In genomic region chr8:97130827-97131226, GRCm38 (mm10) we compare ENCODE assay signal across 17 mouse cellular contexts.
"Had no signal": no experiment of that assay in that cellular context is flagged by ENCODE, and none has a peak within 500 bp of the region (broad histone marks: within the 10 kb centered on the region; RNA-seq: fewer than 3 reads in every experiment).

No protein-coding gene starts in this region.

- H3K4me3 ChIP-seq: neural tube, embryonic 12.5 days; neural tube, embryonic 13.5 days; neural tube, embryonic 15.5 days; stomach, embryonic 15.5 days had no signal

- H3K9me3 ChIP-seq: neural tube, embryonic 12.5 days; neural tube, embryonic 13.5 days; neural tube, embryonic 15.5 days; stomach, embryonic 15.5 days had no signal

- H3K36me3 ChIP-seq: neural tube, embryonic 12.5 days; neural tube, embryonic 13.5 days; neural tube, embryonic 15.5 days; stomach, embryonic 15.5 days had no signal

- H3K27ac ChIP-seq: neural tube, embryonic 12.5 days; neural tube, embryonic 13.5 days; neural tube, embryonic 15.5 days; stomach, embryonic 15.5 days; stomach, postnatal 0 days had no signal

- H3K27me3 ChIP-seq: neural tube, embryonic 12.5 days; neural tube, embryonic 13.5 days; neural tube, embryonic 15.5 days; stomach, embryonic 15.5 days had no signal

- H3K4me1 ChIP-seq: neural tube, embryonic 12.5 days; neural tube, embryonic 13.5 days; neural tube, embryonic 15.5 days; stomach, embryonic 15.5 days had no signal

- H3K4me2 ChIP-seq: neural tube, embryonic 12.5 days; neural tube, embryonic 13.5 days; neural tube, embryonic 15.5 days; stomach, embryonic 15.5 days had no signal

- H3K9ac ChIP-seq: neural tube, embryonic 12.5 days; neural tube, embryonic 13.5 days; neural tube, embryonic 15.5 days; stomach, embryonic 15.5 days had no signal

- DNase-seq: retina, postnatal 1 day; right cerebral cortex, adult 18-20 months; right cerebral cortex, postnatal 14 days; right cerebral cortex, postnatal 25 days; right cerebral cortex, postnatal 4 days; spleen, adult 18-20 months; thymus, adult 18-20 months; thymus, adult 2 months; thymus, postnatal 14 days; thymus, postnatal 25 days; thymus, postnatal 36 days; thymus, postnatal 4 days had no signal
